Mouse (Mus musculus) cerebellum, adult 2 months (tissue): ENCODE data around the gene Wee2.

Experiments
- CTCF ChIP-seq: fragments of 200-500 bp; IDR thresholded peaks from 2 replicates; pipeline ENCODE4 v1.5.1; 2011; ENCODE audit warnings: low read depth, mild to moderate bottlenecking, control low read depth, low read length, moderate library complexity, borderline replicate concordance; ENCODE audit not compliant: insufficient read depth
- POLR2A ChIP-seq: fragments of 200-500 bp; IDR thresholded peaks from 2 replicates; pipeline ENCODE4 v1.6.1; 2011; ENCODE audit warnings: low read length, control low read depth, borderline replicate concordance; ENCODE audit not compliant: insufficient read depth

DNA sequence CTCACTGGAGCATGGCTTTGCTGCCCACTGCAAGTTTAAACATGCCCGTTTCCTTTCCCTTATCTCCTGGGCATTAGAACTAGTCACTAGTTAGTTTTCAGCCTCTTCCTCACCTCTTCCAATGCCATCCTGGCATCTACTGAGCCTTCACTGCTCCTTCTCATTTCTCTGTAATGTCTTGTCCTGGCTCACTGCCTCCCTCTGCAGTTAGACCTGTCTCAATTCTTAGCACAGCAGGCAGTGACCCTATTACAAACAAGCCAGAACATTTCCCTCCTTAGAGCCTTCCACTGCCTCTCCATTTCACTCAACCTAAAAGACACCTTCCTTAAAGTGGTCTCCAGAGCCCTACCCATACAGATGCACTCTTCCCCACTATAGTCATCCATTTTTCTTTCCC, 47.9 kb upstream of the Wee2 start:
- no peak for TF ChIP-seq POLR2A
- TF ChIP-seq CTCF: peak; percentile 9; the same call in 1 of the 2 replicates
